Mouse (Mus musculus) yolk sac, embryonic 10.5 days (tissue): ENCODE measurements around the gene Cpt1a.
A peak's percentile ranks its signal among the peaks of the same experiment; 100 is the strongest.

ENCODE experiments used
- DNase-seq: peaks from one replicate; pipeline ENCODE4 v3.0.0-alpha.2; 2017; ENCODE audit warnings: low spot score

The Cpt1a gene

GRCm38 (mm10) chr19:3322261-3322969 is at the start of gene Cpt1a:
Cpt1a (plus strand) TSS chr19:3322334.
- DNase-seq: peak; percentile 17

GRCm38 (mm10) chr19:3273331-3273730 is 48.8 kb upstream of the Cpt1a start:
- DNase-seq: no peak

DNA sequence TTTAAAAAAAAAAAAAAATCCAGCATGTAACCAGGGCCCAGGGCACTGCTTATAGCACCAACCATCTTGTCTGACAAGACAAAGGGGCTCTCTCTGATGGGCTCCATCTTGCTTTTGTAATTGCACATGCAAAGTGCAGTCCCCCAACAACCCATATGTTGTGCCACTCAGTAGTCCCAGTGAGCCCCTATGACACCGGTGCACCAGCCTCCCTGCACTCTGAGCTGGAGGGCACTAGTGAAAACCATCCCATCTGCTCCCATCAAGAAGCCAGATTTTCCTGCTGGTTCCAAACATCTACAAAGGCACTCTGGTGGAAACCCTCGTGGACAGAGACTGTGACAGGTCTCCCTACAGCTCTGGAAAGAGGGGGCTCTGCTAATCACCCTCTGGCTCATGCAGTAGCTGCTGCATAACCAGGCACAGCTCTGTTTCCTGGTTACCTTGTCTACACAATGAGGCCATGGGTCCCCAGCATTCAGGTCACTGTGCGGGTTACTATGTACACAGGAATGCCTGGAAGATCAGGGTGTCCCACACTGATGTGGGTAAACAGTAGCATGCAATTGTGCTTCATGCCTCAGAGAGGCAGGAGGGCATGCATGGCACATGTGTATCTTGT is 46.3 kb upstream of the Cpt1a start:
- DNase-seq: no peak

- DNase-seq: no peak
Measured at GRCm38 (mm10) chr19:3281886-3282285, 40.2 kb upstream of the Cpt1a start.

DNA sequence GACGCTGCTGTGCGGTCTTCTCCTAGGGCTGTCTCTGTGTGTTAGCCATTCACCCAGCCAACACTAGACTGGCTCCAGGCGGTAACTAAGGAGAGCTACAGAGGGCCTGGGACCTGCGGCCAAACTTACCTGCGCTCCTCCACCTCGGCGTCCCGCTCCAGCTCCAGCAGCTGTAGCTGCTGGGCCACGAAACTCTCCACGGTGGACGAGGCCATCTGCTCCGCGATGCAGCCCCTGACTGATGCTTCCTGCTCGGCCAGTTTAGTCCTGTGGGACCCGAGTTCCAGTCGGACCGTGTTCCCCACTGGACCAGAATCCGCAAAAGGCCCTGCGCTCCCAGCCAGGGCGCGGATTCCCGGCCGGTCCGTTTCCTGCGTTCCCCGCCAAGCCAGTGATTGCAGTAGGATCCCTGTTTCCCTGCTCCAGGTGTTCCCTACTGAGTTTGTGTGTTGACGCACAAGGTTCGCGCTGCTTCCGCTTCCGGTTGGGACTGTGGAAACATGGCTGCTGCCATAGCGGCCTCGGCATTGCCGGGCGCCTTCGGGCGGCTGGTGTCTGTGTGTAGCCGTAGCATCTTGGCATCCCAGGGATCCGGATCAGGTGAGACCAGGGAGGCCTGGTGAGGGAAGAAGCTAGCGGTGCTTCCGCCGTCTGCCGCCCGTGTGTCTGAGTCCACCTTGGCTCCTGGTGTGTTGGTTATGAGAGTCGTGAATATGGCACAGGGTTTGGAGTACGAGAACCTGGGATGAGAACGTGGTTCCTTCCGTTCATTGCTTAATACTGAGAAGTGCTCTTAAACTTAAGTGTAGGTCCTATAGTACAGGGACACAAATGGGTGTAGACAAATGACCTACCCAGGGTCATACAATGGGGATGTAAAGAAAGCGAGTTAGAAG is 39.3 kb upstream of the Cpt1a start, which contains the start of the genes Mrpl21 and Ighmbp2:
Gene Mrpl21, plus strand, starts transcription at position 330 of the 896 bp plus-strand sequence.
Gene Ighmbp2, minus strand, starts transcription at position 446 of the 896 bp plus-strand sequence.
- peak; percentile 89 for DNase-seq

- DNase-seq: no peak
Measured at GRCm38 (mm10) chr19:3289006-3289405, 33.1 kb upstream of the Cpt1a start.

DNA sequence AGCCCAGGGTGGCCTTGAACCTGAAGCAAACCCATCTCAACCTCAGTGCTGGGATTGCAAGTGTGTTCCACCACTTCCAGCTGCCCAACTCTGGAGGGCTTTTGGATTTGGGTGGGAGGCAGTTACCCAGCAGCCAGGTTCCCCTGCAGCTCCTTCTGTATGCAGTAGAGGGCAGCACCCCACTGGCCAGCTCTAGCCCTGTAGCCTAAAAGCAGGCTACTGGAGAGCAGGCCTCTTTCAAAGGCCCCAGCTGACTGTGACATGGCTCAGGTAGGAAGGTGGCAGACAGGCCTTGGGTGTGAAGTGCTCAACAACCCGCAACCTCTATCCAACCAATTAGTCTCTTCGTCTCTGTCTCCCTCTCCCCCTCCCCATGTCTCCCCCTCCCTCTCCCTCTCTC is 30.1 kb upstream of the Cpt1a start:
- peak; percentile 14 for DNase-seq

DNA sequence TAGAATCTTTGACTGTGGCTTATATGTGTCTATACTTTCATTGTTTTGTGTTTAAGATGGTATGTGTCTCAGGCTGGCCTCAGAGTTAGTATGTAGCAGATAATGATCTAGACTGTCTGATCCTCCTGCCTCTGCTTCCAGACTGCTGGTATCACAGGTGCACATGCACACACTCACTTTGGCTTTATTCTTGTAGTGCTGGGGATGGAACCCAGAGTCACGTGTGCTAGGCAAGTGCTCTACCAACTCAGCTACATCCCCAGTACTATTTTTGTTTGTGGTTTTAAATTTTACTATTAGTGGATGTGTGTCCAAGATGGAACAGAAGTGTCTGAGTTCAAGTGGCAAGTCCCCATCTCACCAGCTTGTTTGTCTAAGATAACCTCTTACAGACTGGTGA is 29.1 kb upstream of the Cpt1a start:
- DNase-seq: no peak

DNA sequence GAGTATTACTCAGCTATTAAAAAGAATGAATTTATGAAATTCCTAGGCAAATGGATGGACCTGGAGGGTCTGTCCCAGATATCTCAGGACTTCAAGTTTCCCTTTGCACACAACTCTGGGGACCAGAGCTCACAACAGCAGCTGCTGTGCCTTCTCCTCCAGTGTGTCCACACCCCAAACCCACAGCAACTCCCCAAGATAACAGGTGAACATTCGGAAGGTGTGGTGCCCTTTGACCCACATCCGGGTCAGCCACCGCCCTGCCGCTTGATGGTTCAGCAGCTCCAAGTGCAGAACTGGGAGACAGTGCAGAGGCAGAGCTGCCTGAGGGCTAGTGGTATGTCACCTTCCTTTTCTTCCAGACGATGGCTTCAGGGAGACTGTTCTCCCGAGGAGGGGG is 26.9 kb upstream of the Cpt1a start:
- DNase-seq: no peak

DNA sequence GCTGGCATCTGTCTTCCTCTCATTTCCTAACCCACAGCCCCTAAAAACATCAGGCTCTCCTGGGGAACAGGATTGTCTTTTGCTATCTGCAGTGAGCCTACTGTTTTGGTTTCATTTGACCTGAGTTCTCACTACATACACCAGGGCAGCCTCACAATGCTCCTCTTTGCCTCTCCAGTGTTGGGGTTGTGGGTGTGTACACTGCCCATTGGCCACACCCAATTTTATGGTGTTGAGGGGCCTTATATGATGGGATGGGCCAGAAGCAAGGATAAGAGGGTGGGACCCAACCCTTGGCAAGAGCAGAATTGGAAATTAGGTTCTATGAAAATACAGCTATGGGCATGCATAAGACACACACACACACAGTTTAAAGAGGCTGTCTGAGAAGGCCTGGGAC is 25.1 kb upstream of the Cpt1a start:
- no peak for DNase-seq

GRCm38 (mm10) chr19:3297775-3298174 is 24.4 kb upstream of the Cpt1a start:
- peak; percentile 27 for DNase-seq

DNA sequence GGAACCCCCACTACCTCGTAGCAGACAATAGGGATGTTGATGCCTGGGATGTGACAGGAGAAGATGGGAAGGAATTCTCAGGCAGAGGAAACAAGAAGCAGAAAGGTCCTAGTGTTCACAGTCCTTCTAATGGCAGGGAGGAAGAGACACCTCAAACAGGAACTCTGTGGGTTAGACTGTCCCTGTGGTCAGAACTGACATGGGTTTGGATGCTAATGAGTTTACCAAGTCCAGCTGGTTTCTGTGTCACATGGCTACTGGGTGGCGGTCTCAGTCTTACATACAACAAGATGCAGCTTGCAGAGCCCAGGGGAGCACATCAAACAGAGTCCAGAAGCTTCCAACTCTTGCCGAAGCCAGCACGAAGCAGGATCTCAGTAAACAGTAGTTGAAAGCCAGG is 18.1 kb upstream of the Cpt1a start:
- DNase-seq: no peak

DNA sequence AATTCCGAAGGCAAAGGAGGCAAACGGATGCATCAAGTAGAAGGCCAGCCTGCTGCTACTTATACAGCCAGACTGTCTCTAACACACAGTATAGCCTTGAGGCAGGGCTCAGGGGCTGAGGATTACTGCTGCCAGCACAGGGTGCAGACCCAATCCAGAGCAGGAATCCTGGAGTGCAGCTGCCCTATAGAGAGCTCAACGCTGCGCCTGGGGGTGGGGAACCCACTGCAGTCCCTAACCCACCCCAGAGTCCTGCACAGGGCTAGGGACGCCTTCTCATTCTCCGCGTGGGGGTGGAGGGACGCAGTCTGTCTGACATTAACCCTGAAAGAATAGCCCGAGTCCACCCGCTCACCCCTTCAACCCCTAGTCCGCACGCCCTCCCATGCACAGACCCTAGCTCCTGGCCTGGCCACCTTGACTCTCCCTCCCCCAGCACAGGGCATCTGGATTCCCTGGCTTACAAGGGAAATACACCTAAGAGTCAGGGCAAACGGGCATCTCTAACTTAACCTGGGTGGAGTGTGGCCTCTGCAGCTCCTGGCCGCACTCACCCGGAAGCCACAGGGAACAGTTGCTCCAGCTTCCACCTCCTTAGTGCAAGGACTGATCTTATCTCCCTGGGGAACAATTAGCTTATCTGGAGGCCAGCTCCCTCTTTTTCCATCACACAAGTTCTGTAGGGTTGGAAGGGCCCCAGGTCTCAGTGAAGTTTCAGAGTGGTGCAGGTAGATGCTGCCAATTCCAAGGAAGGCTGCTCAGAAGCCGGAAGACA is 14.8 kb upstream of the Cpt1a start:
- DNase-seq: no peak

- DNase-seq: no peak
Measured at GRCm38 (mm10) chr19:3319341-3319740, 2.8 kb upstream of the Cpt1a start.

GRCm38 (mm10) chr19:3320086-3320485 is 2.0 kb upstream of the Cpt1a start:
- DNase-seq: no peak

GRCm38 (mm10) chr19:3320801-3321200 is 1.3 kb upstream of the Cpt1a start:
- DNase-seq: no peak

GRCm38 (mm10) chr19:3321617-3322016 is 517 bp upstream of the Cpt1a start:
- peak; percentile 26 for DNase-seq

- DNase-seq: peak; percentile 83
Measured at GRCm38 (mm10) chr19:3323201-3323621, 1.1 kb downstream of the Cpt1a start.

GRCm38 (mm10) chr19:3323753-3324270 is 1.7 kb downstream of the Cpt1a start:
- peak; percentile 35 for DNase-seq

GRCm38 (mm10) chr19:3324271-3324811 is 2.2 kb downstream of the Cpt1a start:
- DNase-seq: no peak
